Mouse (Mus musculus): Measurements from ENCODE around the gene Ttll1. TPM values are rescaled to one million over a fixed set of nuclear protein-coding genes. Genes with fewer than 3 reads are reported as not detected.

The Ttll1 gene
- total and polyA plus RNA-seq, 3 experiments = 2.5 to 9.9 (median 4.9) TPM

DNA sequence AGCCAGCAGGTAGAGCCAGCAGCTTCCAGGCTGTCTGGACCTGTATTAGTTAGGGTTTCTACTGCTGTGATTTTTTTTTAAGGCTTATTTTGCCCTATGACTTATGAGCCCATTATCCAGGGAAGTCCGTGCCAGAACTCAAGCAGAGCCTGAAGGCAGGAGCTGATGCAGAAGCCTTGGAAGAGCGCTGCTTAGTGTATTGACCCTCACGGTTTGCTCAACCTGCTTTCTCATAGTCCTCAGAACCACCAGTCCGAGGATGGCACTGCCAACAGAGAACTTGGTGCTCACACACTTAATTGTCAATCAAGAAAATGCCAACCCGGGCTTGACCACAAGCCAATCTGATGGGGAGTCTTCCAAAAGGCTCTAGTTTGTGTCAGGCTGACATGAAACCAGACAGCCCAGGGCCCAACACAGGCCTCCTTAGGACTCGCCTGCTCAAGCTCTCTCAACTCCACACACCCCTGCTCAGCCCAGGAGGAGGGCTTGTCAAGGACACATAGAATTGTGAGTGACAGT is 10.2 kb upstream of the Ttll1 start:
- dilution Hi-C loops (cut with MboI; ENCODE audit: extremely low pct_ligation_motif_present, extremely low pct_unique_long_range_greater_than_20kb, low sequenced_read_pairs) (no loop called here), in situ Hi-C loops (cut with MboI; ENCODE audit: low pct_ligation_motif_present, low pct_unique_long_range_greater_than_20kb, low sequenced_read_pairs) (loop anchor here (25.0 kb wide), 1 partner anchor 309 kb away; no protein-coding TSS in a partner anchor)
- H3K27me3 ChIP-seq (replicated peaks) = peaks cover 57% of the 10 kb centered on the region
- no peaks in the 10 kb centered on the region for H3K79me2 ChIP-seq (replicated peaks; ENCODE audit: control insufficient read depth, extremely low read depth, insufficient read depth, poor library complexity, severe bottlenecking)
- no peak overlapping the region for H3K9ac ChIP-seq (ENCODE audit: insufficient read depth, low read depth)
- no peak overlapping the region for H3K27ac ChIP-seq (ENCODE audit: insufficient read depth, low read depth)
- H3K36me3 ChIP-seq (replicated peaks in 1 of 2; ENCODE audit: control insufficient read depth in 1 of 2, insufficient read depth in 1 of 2, low read length in 1 of 2) = no peaks in the 10 kb centered on the region
- no peak for TF ChIP-seq CHD2 (IDR thresholded peaks at IDR 0.05; ENCODE audit: low read length)
- no peak for TF ChIP-seq ELF1 (IDR thresholded peaks at IDR 0.05; ENCODE audit: low read depth, low read length)
- TF ChIP-seq TBP (conservative IDR thresholded peaks at IDR 0.05; ENCODE audit: low read depth, low read length) = no peak
- TF ChIP-seq SIN3A (IDR thresholded peaks at IDR 0.05; ENCODE audit: low read length) = no peak
- TF ChIP-seq GABPA (IDR thresholded peaks at IDR 0.05; ENCODE audit: insufficient replicate concordance, low read depth, low read length) = no peak
- TF ChIP-seq NELFE (IDR thresholded peaks at IDR 0.05; ENCODE audit: low read depth, low read length) = no peak
- no peak for TF ChIP-seq MAFK (IDR thresholded peaks at IDR 0.05; ENCODE audit: insufficient replicate concordance, low read length)
- TF ChIP-seq KAT2A (IDR thresholded peaks at IDR 0.05; ENCODE audit: insufficient replicate concordance, low read length) = no peak
- no peak for TF ChIP-seq JUN (IDR thresholded peaks at IDR 0.05; ENCODE audit: insufficient read depth, low read depth, low read length)
- TF ChIP-seq E2F4 (IDR thresholded peaks at IDR 0.05; ENCODE audit: insufficient replicate concordance, low read depth, low read length) = no peak
- DNase-seq (ENCODE audit: extremely low read depth) = no peak
- H3K4me1 ChIP-seq (ENCODE audit: control insufficient read depth in 1 of 2, insufficient read depth in 2 of 2) = no peaks in the 10 kb centered on the region
- no peak overlapping the region for H3K4me3 ChIP-seq (replicated peaks in 1 of 3; ENCODE audit: low read depth in 2 of 3, low read length in 2 of 3, poor library complexity in 1 of 3)
- H3K4me2 ChIP-seq (ENCODE audit: insufficient read depth, low read depth, poor library complexity, severe bottlenecking) = no peak overlapping the region
- H3K9me3 ChIP-seq (replicated peaks; ENCODE audit: low read length) = peaks cover 16% of the 10 kb centered on the region

DNA sequence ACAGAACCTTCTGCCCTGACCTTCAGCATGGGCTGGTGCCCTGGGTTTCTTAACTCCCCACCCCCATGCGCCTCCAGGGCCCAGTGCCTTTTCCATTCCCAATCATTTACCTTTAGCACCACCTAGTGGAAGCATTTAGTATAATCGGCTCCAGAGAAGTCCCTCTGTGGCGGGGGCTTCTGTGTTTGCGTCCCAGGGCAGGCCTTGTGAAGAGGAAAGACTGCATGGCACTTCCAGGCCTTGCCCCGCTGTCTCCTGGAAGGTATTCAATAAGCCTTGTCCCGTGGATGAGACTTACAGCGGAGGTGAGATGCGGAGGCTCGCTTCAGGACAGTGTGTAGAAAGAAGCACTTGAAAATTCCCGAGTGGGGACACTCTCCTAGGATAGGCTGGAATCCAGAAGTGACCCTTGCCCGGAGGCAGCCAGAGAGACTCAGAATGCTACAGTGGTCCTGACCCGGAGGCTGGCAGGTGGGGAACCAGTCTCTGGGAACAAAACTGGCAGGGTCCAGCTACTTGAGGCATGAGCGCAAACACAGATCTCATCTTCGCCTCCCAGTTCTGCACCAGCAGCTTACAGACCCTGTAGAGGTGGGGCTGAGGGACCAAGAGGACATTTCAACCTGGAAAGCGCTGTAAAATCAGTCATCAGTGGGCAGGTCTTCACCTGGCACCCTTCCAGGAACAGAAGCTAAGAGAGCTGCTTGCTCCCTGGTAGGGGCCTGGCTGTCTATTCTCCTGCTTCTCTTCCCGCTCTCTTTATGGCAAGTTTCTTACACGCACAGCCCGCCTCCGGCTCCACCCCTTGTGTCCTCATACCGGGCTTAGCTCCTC is 7.7 kb upstream of the Ttll1 start:
- Histone ChIP-seq H3K4me1 (ENCODE audit: control insufficient read depth in 1 of 2, insufficient read depth in 2 of 2) (no peaks in the 10 kb centered on the region), H3K36me3 (replicated peaks in 1 of 2; ENCODE audit: control insufficient read depth in 1 of 2, insufficient read depth in 1 of 2, low read length in 1 of 2) (no peaks in the 10 kb centered on the region), H3K4me3 (replicated peaks in 1 of 3; ENCODE audit: low read depth in 2 of 3, low read length in 2 of 3, poor library complexity in 1 of 3) (no peak overlapping the region), H3K27me3 (replicated peaks) (peaks cover 50% of the 10 kb centered on the region), H3K4me2 (ENCODE audit: insufficient read depth, low read depth, poor library complexity, severe bottlenecking) (no peak overlapping the region), H3K27ac (ENCODE audit: insufficient read depth, low read depth) (no peak overlapping the region), H3K9me3 (replicated peaks; ENCODE audit: low read length) (peaks cover 16% of the 10 kb centered on the region), H3K79me2 (replicated peaks; ENCODE audit: control insufficient read depth, extremely low read depth, insufficient read depth, poor library complexity, severe bottlenecking) (no peaks in the 10 kb centered on the region), H3K9ac (ENCODE audit: insufficient read depth, low read depth) (no peak overlapping the region)
- dilution Hi-C loops (cut with MboI; ENCODE audit: extremely low pct_ligation_motif_present, extremely low pct_unique_long_range_greater_than_20kb, low sequenced_read_pairs) (no loop called here), in situ Hi-C loops (cut with MboI; ENCODE audit: low pct_ligation_motif_present, low pct_unique_long_range_greater_than_20kb, low sequenced_read_pairs) (loop anchor here (25.0 kb wide), 1 partner anchor 306 kb away; no protein-coding TSS in a partner anchor)
- peak; percentile 72 for DNase-seq (ENCODE audit: extremely low read depth)
- TF ChIP-seq ZMIZ1 (IDR thresholded peaks at IDR 0.05; ENCODE audit: low read depth, low read length) (no peak), MAX (IDR thresholded peaks at IDR 0.05; ENCODE audit: low read length) (0 out of 2 replicates have a peak, but pooled peaks have one; percentile 36), KAT2A (IDR thresholded peaks at IDR 0.05; ENCODE audit: insufficient replicate concordance, low read length) (no peak), NRF1 (IDR thresholded peaks at IDR 0.05; ENCODE audit: low read depth, low read length) (no peak), POLR2AphosphoS2 (IDR thresholded peaks at IDR 0.05; ENCODE audit: low read depth, low read length) (no peak), PAX5 (IDR thresholded peaks at IDR 0.05; ENCODE audit: low read length) (no peak), RCOR1 (conservative IDR thresholded peaks at IDR 0.05; ENCODE audit: low read depth, low read length) (no peak), USF2 (conservative IDR thresholded peaks at IDR 0.05; ENCODE audit: low read depth, low read length) (no peak), CHD2 (IDR thresholded peaks at IDR 0.05; ENCODE audit: low read length) (peak; percentile 81), JUN (IDR thresholded peaks at IDR 0.05; ENCODE audit: insufficient read depth, low read depth, low read length) (no peak), IRF4 (IDR thresholded peaks at IDR 0.05; ENCODE audit: low read depth, low read length) (no peak), CHD1 (IDR thresholded peaks at IDR 0.05; ENCODE audit: low read depth, low read length) (no peak), UBTF (IDR thresholded peaks at IDR 0.05; ENCODE audit: low read depth, low read length) (no peak), CTCF (conservative IDR thresholded peaks at IDR 0.05 in 1 of 2, IDR thresholded peaks at IDR 0.05 in 1 of 2; ENCODE audit: low read depth in 2 of 2, low read length in 2 of 2) (peak; percentile 31 to 87), E2F4 (IDR thresholded peaks at IDR 0.05; ENCODE audit: insufficient replicate concordance, low read depth, low read length) (no peak), EP300 (IDR thresholded peaks at IDR 0.05; ENCODE audit: low read length) (no peak), MEF2A (IDR thresholded peaks at IDR 0.05; ENCODE audit: borderline replicate concordance, low read depth, low read length) (no peak), USF1 (IDR thresholded peaks at IDR 0.05; ENCODE audit: low read depth, low read length) (no peak), ETS1 (conservative IDR thresholded peaks at IDR 0.05; ENCODE audit: low read depth, low read length) (no peak), MYC (IDR thresholded peaks at IDR 0.05; ENCODE audit: low read depth, low read length) (0 out of 2 replicates have a peak, but pooled peaks have one; percentile 17), TCF12 (IDR thresholded peaks at IDR 0.05; ENCODE audit: low read depth, low read length) (0 out of 2 replicates have a peak, but pooled peaks have one; percentile 21), MAZ (IDR thresholded peaks at IDR 0.05; ENCODE audit: low read depth, low read length) (peak; percentile 46; the same call in 1 of the 2 replicates), JUND (conservative IDR thresholded peaks at IDR 0.05; ENCODE audit: low read depth, low read length) (no peak), NELFE (IDR thresholded peaks at IDR 0.05; ENCODE audit: low read depth, low read length) (no peak), TBP (conservative IDR thresholded peaks at IDR 0.05; ENCODE audit: low read depth, low read length) (no peak)
